Mouse (Mus musculus): ENCODE data around the gene Slc22a19. TPM values are rescaled to one million over a fixed set of nuclear protein-coding genes. Genes with fewer than 3 reads are reported as not detected.

Gene Slc22a19
- total and polyA plus RNA-seq, 3 experiments, result not detected

DNA sequence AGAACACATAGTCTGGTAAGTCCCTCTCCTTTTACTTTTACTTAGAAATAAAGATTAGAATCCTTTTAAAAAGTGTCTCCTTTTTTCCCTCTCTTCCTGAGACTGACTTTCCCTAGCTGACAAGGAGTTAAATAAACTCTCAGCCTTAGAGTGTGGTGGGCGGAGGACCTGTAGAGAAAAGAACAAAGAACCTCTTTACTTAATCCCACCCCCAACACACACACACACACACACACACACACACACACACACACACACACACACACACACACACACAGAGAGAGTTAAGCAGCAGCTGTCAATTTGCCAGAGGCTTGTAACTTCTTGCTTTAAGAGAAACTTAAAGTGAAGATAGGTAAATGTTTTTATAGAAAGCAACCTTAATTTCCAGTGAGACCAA lies 39.1 kb downstream of the Slc22a19 start:
- H3K36me3 ChIP-seq (ENCODE audit: control insufficient read depth in 1 of 2, insufficient read depth in 2 of 2, low read length in 2 of 2), result no peaks in the 10 kb centered on the region
- TF ChIP-seq RCOR1 (IDR thresholded peaks at IDR 0.05; ENCODE audit: low read depth, low read length) (no peak), SIN3A (IDR thresholded peaks at IDR 0.05; ENCODE audit: low read length) (no peak), NELFE (IDR thresholded peaks at IDR 0.05; ENCODE audit: low read depth, low read length) (no peak), MAZ (IDR thresholded peaks at IDR 0.05; ENCODE audit: low read depth, low read length) (no peak), POLR2A (IDR thresholded peaks at IDR 0.05; ENCODE audit: control insufficient read depth in 1 of 2, insufficient read depth in 1 of 2, low read depth in 1 of 2, low read length in 2 of 2, poor library complexity in 1 of 2) (no peak), NRF1 (IDR thresholded peaks at IDR 0.05; ENCODE audit: insufficient read depth, low read depth, low read length, poor library complexity, severe bottlenecking) (no peak)
- H3K9me3 ChIP-seq (replicated peaks; ENCODE audit: insufficient read depth, low read length), result no peaks in the 10 kb centered on the region
- DNase-seq (ENCODE audit: low read depth, low spot score), result no peak
- no peaks in the 10 kb centered on the region for H3K27me3 ChIP-seq (ENCODE audit: control insufficient read depth in 1 of 2, insufficient read depth in 2 of 2, low read length in 2 of 2)
- no peaks in the 10 kb centered on the region for H3K4me1 ChIP-seq (ENCODE audit: control insufficient read depth in 1 of 2, insufficient read depth in 2 of 2, low read length in 2 of 2)
- no peak overlapping the region for H3K4me3 ChIP-seq (ENCODE audit: control insufficient read depth in 1 of 2, insufficient read depth in 1 of 2, low read depth in 2 of 2, low read length in 2 of 2)
- no peak overlapping the region for H3K9ac ChIP-seq (ENCODE audit: control insufficient read depth, low read depth, low read length, poor library complexity, severe bottlenecking)
- no peaks in the 10 kb centered on the region for H3K79me2 ChIP-seq (ENCODE audit: control insufficient read depth, insufficient read depth, low read length, poor library complexity)
- no peak overlapping the region for H3K27ac ChIP-seq (ENCODE audit: control insufficient read depth, low read depth, low read length)

DNA sequence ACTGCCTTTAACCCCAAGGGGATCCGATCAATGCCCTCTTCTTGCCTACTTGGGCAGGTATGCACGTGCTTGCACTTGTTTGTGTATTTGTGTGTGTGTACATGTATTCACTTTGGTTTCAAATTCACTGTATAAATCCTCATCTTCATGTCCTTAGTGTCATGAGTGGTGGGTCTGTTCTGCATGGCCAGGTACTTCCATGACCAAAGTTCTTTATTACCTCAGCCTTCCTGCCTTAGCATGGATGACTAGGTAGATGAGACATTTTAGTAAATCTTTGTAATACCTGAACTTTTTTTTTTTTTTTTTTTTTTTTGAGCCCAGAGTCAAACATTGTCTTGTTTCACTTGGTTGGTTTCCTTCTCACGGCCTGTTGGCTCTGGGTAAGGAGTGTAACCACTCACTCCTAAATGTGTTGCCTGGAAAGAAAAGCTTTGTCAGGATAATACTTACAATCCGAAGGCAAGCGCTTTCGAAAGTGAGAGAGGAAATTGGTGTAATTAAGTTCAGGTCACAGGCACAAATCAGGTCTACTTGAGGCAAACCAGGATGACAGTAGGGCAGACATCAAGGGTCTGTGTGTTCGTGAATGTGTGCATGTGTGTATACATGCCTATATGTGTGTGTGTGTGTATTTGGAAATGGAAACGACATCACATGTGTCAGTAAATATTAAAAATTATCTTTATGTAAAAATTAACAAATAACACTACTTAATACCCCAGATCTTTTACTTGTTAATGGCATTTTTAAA lies 62.0 kb downstream of the Slc22a19 start:
- no peak for TF ChIP-seq TBP (IDR thresholded peaks at IDR 0.05; ENCODE audit: low read depth, low read length)
- TF ChIP-seq KAT2A (conservative IDR thresholded peaks at IDR 0.05; ENCODE audit: low read depth, low read length), result no peak
- no peak for TF ChIP-seq GABPA (IDR thresholded peaks at IDR 0.05; ENCODE audit: low read depth, low read length)
- no peak for TF ChIP-seq MAX (IDR thresholded peaks at IDR 0.05; ENCODE audit: low read length)
- TF ChIP-seq GATA1 (IDR thresholded peaks at IDR 0.05; ENCODE audit: low read depth, low read length), result no peak
- TF ChIP-seq RCOR1 (IDR thresholded peaks at IDR 0.05; ENCODE audit: low read depth, low read length), result no peak
- no peak for TF ChIP-seq MAZ (IDR thresholded peaks at IDR 0.05; ENCODE audit: low read depth, low read length)
- no peak for TF ChIP-seq UBTF (IDR thresholded peaks at IDR 0.05; ENCODE audit: borderline replicate concordance, insufficient read depth, low read depth, low read length)
- H3K9ac ChIP-seq (ENCODE audit: control insufficient read depth, low read depth, low read length, poor library complexity, severe bottlenecking), result no peak overlapping the region
- no peak overlapping the region for H3K4me3 ChIP-seq (ENCODE audit: control insufficient read depth in 1 of 2, insufficient read depth in 1 of 2, low read depth in 2 of 2, low read length in 2 of 2)
- H3K4me1 ChIP-seq (ENCODE audit: control insufficient read depth in 1 of 2, insufficient read depth in 2 of 2, low read length in 2 of 2), result no peaks in the 10 kb centered on the region
- no peaks in the 10 kb centered on the region for H3K79me2 ChIP-seq (ENCODE audit: control insufficient read depth, insufficient read depth, low read length, poor library complexity)
- H3K9me3 ChIP-seq (replicated peaks; ENCODE audit: insufficient read depth, low read length), result no peaks in the 10 kb centered on the region
- no peak overlapping the region for H3K27ac ChIP-seq (ENCODE audit: control insufficient read depth, low read depth, low read length)
- no peaks in the 10 kb centered on the region; a peak in 2 of 4 replicates for H3K27me3 ChIP-seq (ENCODE audit: control insufficient read depth in 1 of 2, insufficient read depth in 2 of 2, low read length in 2 of 2)
- no peak for DNase-seq (ENCODE audit: low read depth, low spot score)
- no peaks in the 10 kb centered on the region for H3K36me3 ChIP-seq (ENCODE audit: control insufficient read depth in 1 of 2, insufficient read depth in 2 of 2, low read length in 2 of 2)

DNA sequence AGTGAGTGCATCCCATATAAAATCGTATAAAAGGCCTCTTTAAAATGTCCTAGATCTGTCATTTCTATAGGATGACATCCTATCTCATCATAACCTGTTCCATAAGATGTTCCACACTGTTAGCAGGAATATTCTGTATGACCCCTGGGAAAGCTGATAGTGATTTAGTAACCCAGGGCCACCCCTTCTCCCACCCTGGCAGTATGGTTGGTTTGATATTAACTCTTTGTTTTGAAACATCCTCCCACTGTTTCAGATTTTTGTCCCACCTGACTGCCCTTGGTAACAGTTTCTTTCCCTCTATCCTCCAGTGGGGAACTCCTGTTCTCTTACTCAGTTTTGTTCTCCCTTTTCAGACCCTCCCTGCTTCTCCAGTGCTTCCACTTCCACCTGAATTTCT lies 77.3 kb downstream of the Slc22a19 start:
- Histone ChIP-seq H3K9ac (ENCODE audit: control insufficient read depth, low read depth, low read length, poor library complexity, severe bottlenecking) (no peak overlapping the region), H3K27me3 (ENCODE audit: control insufficient read depth in 1 of 2, insufficient read depth in 2 of 2, low read length in 2 of 2) (peaks cover 1 to 4% of the 10 kb centered on the region in 2 experiments; a peak in 2 of 4 replicates), H3K4me1 (ENCODE audit: control insufficient read depth in 1 of 2, insufficient read depth in 2 of 2, low read length in 2 of 2) (no peaks in the 10 kb centered on the region), H3K4me3 (ENCODE audit: control insufficient read depth in 1 of 2, insufficient read depth in 1 of 2, low read depth in 2 of 2, low read length in 2 of 2) (no peak overlapping the region), H3K79me2 (ENCODE audit: control insufficient read depth, insufficient read depth, low read length, poor library complexity) (no peaks in the 10 kb centered on the region), H3K9me3 (replicated peaks; ENCODE audit: insufficient read depth, low read length) (no peaks in the 10 kb centered on the region), H3K36me3 (ENCODE audit: control insufficient read depth in 1 of 2, insufficient read depth in 2 of 2, low read length in 2 of 2) (no peaks in the 10 kb centered on the region), H3K27ac (ENCODE audit: control insufficient read depth, low read depth, low read length) (no peak overlapping the region)
- TF ChIP-seq MAX (IDR thresholded peaks at IDR 0.05; ENCODE audit: low read length) (no peak), EP300 (IDR thresholded peaks at IDR 0.05; ENCODE audit: low read depth in 1 of 2, low read length in 2 of 2) (no peak), TBP (IDR thresholded peaks at IDR 0.05; ENCODE audit: low read depth, low read length) (no peak), GATA1 (IDR thresholded peaks at IDR 0.05; ENCODE audit: low read depth, low read length) (no peak), JUND (IDR thresholded peaks at IDR 0.05; ENCODE audit: low read depth, low read length) (no peak), ELF1 (IDR thresholded peaks at IDR 0.05; ENCODE audit: low read depth, low read length) (no peak), E2F4 (IDR thresholded peaks at IDR 0.05; ENCODE audit: borderline replicate concordance, low read depth, low read length) (no peak), UBTF (IDR thresholded peaks at IDR 0.05; ENCODE audit: borderline replicate concordance, insufficient read depth, low read depth, low read length) (no peak), ETS1 (IDR thresholded peaks at IDR 0.05; ENCODE audit: low read depth, low read length) (no peak), USF1 (IDR thresholded peaks at IDR 0.05; ENCODE audit: low read depth, low read length) (no peak), RAD21 (IDR thresholded peaks at IDR 0.05; ENCODE audit: low read depth, low read length) (no peak), POLR2AphosphoS5 (IDR thresholded peaks at IDR 0.05; ENCODE audit: borderline replicate concordance, low read depth, low read length) (no peak)
- no peak for DNase-seq (ENCODE audit: low read depth, low spot score)
